In genomic region chr9:62318729-62319128, GRCm38 (mm10) we compare ENCODE assay signal across 36 mouse cellular contexts. TPM values are rescaled to one million over a fixed set of nuclear protein-coding genes. Genes with fewer than 3 reads are reported as not detected.
DNase-seq lines count a peak whose midpoint lies in the region; ATAC-seq and TF ChIP-seq lines count a peak whose summit lies in the region.
"Had no signal": no experiment of that assay in that cellular context is flagged by ENCODE, and none has a peak within 500 bp of the region (broad histone marks: within the 10 kb centered on the region; RNA-seq: fewer than 3 reads in every experiment).

No protein-coding gene starts in this region.

- DNase-seq in heart, adult 2 months: no peak
- no peak for DNase-seq in heart, postnatal 10 days
- DNase-seq in left cerebral cortex, adult 2 months (ENCODE audit: extremely low spot score in 1 of 2, low spot score in 2 of 2): no peak
- no peak for DNase-seq in left cerebral cortex, adult 9 months (ENCODE audit: low spot score in 2 of 2)
- DNase-seq in 3T3-L1 (ENCODE audit: low read depth, low spot score) (peak; percentile 5), Patski (ENCODE audit: low read depth, low spot score) (no peak)
- DNase-seq: adrenal gland, adult 8-10 months; B cell, adult 2 months; cerebellum, adult 2 months; cerebellum, postnatal 25 days; gastrocnemius, postnatal 14 days; kidney, adult 8-10 months; kidney, postnatal 14 days; left cerebral cortex, postnatal 4 days; liver, embryonic 13.5 days; lung, adult 2 months; lung, postnatal 36 days; spleen, adult 18-20 months; thymus, adult 18-20 months; thymus, postnatal 25 days had no signal

- no peak for TF ChIP-seq EP300 in heart, adult 2 months (IDR thresholded peaks at IDR 0.05; ENCODE audit: insufficient read depth, low read depth, low read length)

- CTCF ChIA-PET in Patski (lab: Charles Lee): interaction anchor here (1.0 kb wide), 1 partner anchor 232 kb away, joined by 3 read pairs; no protein-coding TSS in a partner anchor

- intact Hi-C loops in heart, adult 2 months (cut with DNase I): no loop called here
- intact Hi-C loops in heart, postnatal 10 days (cut with DNase I): no loop called here
- intact Hi-C loops in left cerebral cortex, adult 2 months (cut with DNase I): no loop called here

- in situ Hi-C loops in Patski (cut with MboI; ENCODE audit: low pct_unique_long_range_greater_than_20kb): no loop called here

- no peaks in the 10 kb centered on the region for H3K79me2 ChIP-seq in heart, adult 2 months (replicated peaks; ENCODE audit: control insufficient read depth, insufficient read depth, low read length)

- WGBS in heart, adult 2 months: 70% methylated on average over 4 of the region's 4 CpGs

- H3K9ac ChIP-seq in heart, adult 2 months (ENCODE audit: low read depth, low read length): no peak overlapping the region
- H3K9ac ChIP-seq: embryonic facial prominence, embryonic 15.5 days; forebrain, embryonic 12.5 days; heart, embryonic 12.5 days; hindbrain, embryonic 15.5 days; liver, embryonic 13.5 days; midbrain, embryonic 15.5 days had no signal

- TF ChIP-seq POLR2A in heart, adult 2 months (IDR thresholded peaks at IDR 0.05; ENCODE audit: insufficient read depth, low read depth, low read length): no peak

- peak; percentile 40 for TF ChIP-seq CTCF in heart, adult 2 months (IDR thresholded peaks at IDR 0.05)
- TF ChIP-seq CTCF in left cerebral cortex, adult 2 months (IDR thresholded peaks at IDR 0.05): peak; percentile 26
- TF ChIP-seq CTCF in Patski (IDR thresholded peaks at IDR 0.05): peak; percentile 28

- H3K36me3 ChIP-seq in heart, adult 2 months (ENCODE audit: control insufficient read depth, insufficient read depth, low read length): no peaks in the 10 kb centered on the region
- H3K36me3 ChIP-seq: embryonic facial prominence, embryonic 10.5 days; embryonic facial prominence, embryonic 15.5 days; forebrain, embryonic 12.5 days; heart, embryonic 12.5 days; hindbrain, embryonic 15.5 days; liver, embryonic 13.5 days; midbrain, embryonic 15.5 days had no signal

- no peaks in the 10 kb centered on the region for H3K4me1 ChIP-seq in heart, adult 2 months (ENCODE audit: control insufficient read depth, insufficient read depth, low read length)
- H3K4me1 ChIP-seq: embryonic facial prominence, embryonic 10.5 days; embryonic facial prominence, embryonic 15.5 days; forebrain, embryonic 12.5 days; heart, embryonic 12.5 days; hindbrain, embryonic 15.5 days; liver, embryonic 13.5 days; midbrain, embryonic 15.5 days had no signal

- no peaks in the 10 kb centered on the region for H3K27me3 ChIP-seq in heart, adult 2 months (ENCODE audit: control insufficient read depth, insufficient read depth, low read length)
- peaks cover 13% of the 10 kb centered on the region for H3K27me3 ChIP-seq in Patski
- H3K27me3 ChIP-seq: embryonic facial prominence, embryonic 15.5 days; forebrain, embryonic 12.5 days; heart, embryonic 12.5 days; hindbrain, embryonic 15.5 days; liver, embryonic 13.5 days; midbrain, embryonic 15.5 days had no signal

- no peak overlapping the region for H3K27ac ChIP-seq in heart, adult 2 months
- H3K27ac ChIP-seq in left cerebral cortex, adult 2 months: no peak overlapping the region
- H3K27ac ChIP-seq: embryonic facial prominence, embryonic 10.5 days; embryonic facial prominence, embryonic 15.5 days; forebrain, embryonic 12.5 days; hindbrain, embryonic 15.5 days; liver, embryonic 13.5 days; midbrain, embryonic 15.5 days had no signal

- ATAC-seq in Patski: no peak
- ATAC-seq in megakaryocyte, adult 5-6 weeks (ENCODE audit: poor library complexity, severe bottlenecking): no peak
- ATAC-seq: midbrain, embryonic 15.5 days had no signal

- H3K4me3 ChIP-seq in heart, adult 2 months: no peak overlapping the region
- no peak overlapping the region for H3K4me3 ChIP-seq in left cerebral cortex, adult 2 months
- H3K4me3 ChIP-seq: embryonic facial prominence, embryonic 10.5 days; embryonic facial prominence, embryonic 15.5 days; forebrain, embryonic 12.5 days; heart, embryonic 12.5 days; hindbrain, embryonic 15.5 days; liver, embryonic 13.5 days; midbrain, embryonic 15.5 days had no signal

- POLR2A ChIA-PET in Patski (lab: Charles Lee): no interaction called here

RNA-seq across cellular contexts. Expression of gene Anp32a, which starts 22.4 kb away (rescaled TPM):
- 100 to 1,000 TPM; 189 to 204 TPM for total RNA-seq in heart, adult 2 months (2021)
- polyA plus RNA-seq in heart, adult 2 months (2012; rRNA removed): 28.8 and 68.2 TPM in 2 replicates
- 100 to 1,000 TPM; 231 to 270 TPM for total RNA-seq in heart, postnatal 10 days (2021)
- total RNA-seq in left cerebral cortex, adult 2 months (2021): 100 to 1,000 TPM; 278 to 279 TPM
- polyA plus RNA-seq in Patski (2021): 231 TPM
- 257 and 275 TPM in 2 replicates for total RNA-seq in megakaryocyte, adult 5-6 weeks (2015)
- total RNA-seq in megakaryocyte, adult 5-6 weeks (2017): 587 and 621 TPM in 2 replicates

RNA-seq across cellular contexts. Expression of gene Spesp1, which starts 36.7 kb away (rescaled TPM):
- not detected for total RNA-seq in heart, adult 2 months (2021)
- polyA plus RNA-seq in heart, adult 2 months (2012; rRNA removed): 0.06 and 0.09 TPM in 2 replicates
- not detected for total RNA-seq in heart, postnatal 10 days (2021)
- total RNA-seq in left cerebral cortex, adult 2 months (2021): under 1 TPM in 1 of 2 experiments, not detected in 1; 0.14 TPM
- polyA plus RNA-seq in Patski (2021): not detected
- not detected in 2 replicates for total RNA-seq in megakaryocyte, adult 5-6 weeks (2015)
- not detected in 2 replicates for total RNA-seq in megakaryocyte, adult 5-6 weeks (2017)
- total RNA-seq: adrenal gland, adult 8-10 months; adrenal gland, postnatal 4 days; gastrocnemius, postnatal 14 days; granulocyte monocyte progenitor cell, adult 5-6 weeks; hematopoietic stem cell, adult 5-6 weeks; left cerebral cortex, postnatal 4 days; neutrophil, adult 5-6 weeks had no signal
- polyA plus RNA-seq: cerebellum, adult 2 months; embryonic facial prominence, embryonic 10.5 days; embryonic facial prominence, embryonic 15.5 days; forebrain, embryonic 12.5 days; heart, embryonic 12.5 days; heart, postnatal 0 days; hindbrain, embryonic 15.5 days; intestine, embryonic 14.5 days; limb, embryonic 14.5 days; liver, embryonic 13.5 days; lung, adult 2 months; midbrain, embryonic 15.5 days; neural tube, embryonic 11.5 days; stomach, embryonic 16.5 days had no signal
